Mouse (Mus musculus) embryonic facial prominence, embryonic 12.5 days (tissue): ENCODE results near the gene Gnai1. TPM values are rescaled to one million over a fixed set of nuclear protein-coding genes. Genes with fewer than 3 reads are reported as not detected.

ENCODE experiments used
- ATAC-seq: fragments of 200-750 bp; cut with Nextera tagmentation; 2 replicates; pipeline ENCODE4 v1.8.0; 2017; ENCODE audit not compliant: insufficient number of reproducible peaks, insufficient read depth, low FRiP score, low TSS enrichment
- H3K27ac ChIP-seq: fragments of 300-500 bp; sonication (generic); 2 replicates; pipeline ENCODE4 v1.5.1; 2016; ENCODE audit warnings: mild to moderate bottlenecking
- H3K27me3 ChIP-seq: fragments of 300-500 bp; sonication (generic); 2 replicates; pipeline ENCODE4 v1.6.1; 2016; ENCODE audit warnings: mild to moderate bottlenecking, moderate library complexity
- H3K36me3 ChIP-seq: fragments of 300-500 bp; sonication (generic); 2 replicates; pipeline ENCODE4 v1.6.1; 2016; ENCODE audit warnings: mild to moderate bottlenecking
- H3K4me1 ChIP-seq: fragments of 300-500 bp; sonication (generic); 2 replicates; pipeline ENCODE4 v1.6.1; 2016
- H3K4me2 ChIP-seq: fragments of 300-500 bp; sonication (generic); replicated peaks from 2 replicates; pipeline ENCODE4 v1.6.1; 2016; ENCODE audit warnings: mild to moderate bottlenecking, moderate library complexity
- H3K4me3 ChIP-seq: fragments of 300-500 bp; sonication (generic); 2 replicates; pipeline ENCODE4 v1.5.1; 2016; ENCODE audit warnings: mild to moderate bottlenecking
- H3K9ac ChIP-seq: fragments of 300-500 bp; sonication (generic); 2 replicates; pipeline ENCODE4 v1.6.1; 2016; ENCODE audit warnings: mild to moderate bottlenecking, moderate library complexity
- H3K9me3 ChIP-seq: fragments of 300-500 bp; sonication (generic); 2 replicates; pipeline ENCODE4 v1.6.1; 2016; ENCODE audit warnings: mild to moderate bottlenecking, moderate library complexity
- WGBS: fragments of 180-500 bp; shearing (Covaris S2); methylation state at CpG from one replicate; pipeline ENCODE4 v1.1.7; 2016; 5-methylcytosine and 5-hydroxymethylcytosine counted together
- polyA plus RNA-seq: library from polyadenylated mRNA; unstranded; fragments of >200 nt; fragmentation: Nextera tagmentation; extraction: Ambion mirVana; gene quantifications from 2 replicates; pipeline ENCODE4 v1.2.1, GENCODE M21; 2016

Gnai1 gene
- polyA plus RNA-seq, 1 experiment from 2014 or later = 20.7 TPM

DNA sequence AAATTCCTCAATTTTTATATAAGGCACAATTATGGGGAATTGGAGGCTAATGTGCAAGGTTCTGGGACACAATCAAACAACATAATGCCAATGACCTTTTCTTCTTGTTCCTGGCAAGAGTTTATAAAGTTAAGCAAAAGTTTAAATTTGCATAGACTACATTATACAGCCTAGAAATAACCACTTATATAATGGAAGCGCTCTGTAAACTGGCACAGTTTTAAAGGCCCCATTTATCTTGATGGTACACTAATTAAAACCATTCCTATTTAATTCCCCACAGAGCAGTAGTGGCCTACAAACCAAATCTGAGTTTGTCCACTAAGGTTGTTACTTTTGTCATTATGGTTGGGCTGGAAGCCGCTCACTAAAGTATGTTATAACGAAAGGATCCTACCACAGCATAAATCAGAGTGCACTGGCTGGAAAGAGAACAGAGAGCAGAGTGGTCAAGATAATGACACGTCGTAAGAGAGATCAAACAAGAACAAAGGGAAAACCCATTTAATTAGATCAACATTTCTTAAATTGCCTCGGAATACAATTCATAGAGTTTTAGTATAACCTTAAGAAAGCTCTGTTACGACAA lies 85.7 kb downstream of the Gnai1 start:
- Histone ChIP-seq H3K4me3 (no peak overlapping the region), H3K27me3 (no peaks in the 10 kb centered on the region), H3K4me1 (no peaks in the 10 kb centered on the region), H3K27ac (no peak overlapping the region), H3K9ac (no peak overlapping the region), H3K9me3 (no peaks in the 10 kb centered on the region), H3K36me3 (no peaks in the 10 kb centered on the region), H3K4me2 (no peak overlapping the region)
- no peak for ATAC-seq
- WGBS = 79% methylated on average over 7 of the region's 7 CpGs

- WGBS = 80% methylated on average over 11 of the region's 11 CpGs
- Histone ChIP-seq H3K4me1 (no peaks in the 10 kb centered on the region), H3K36me3 (no peaks in the 10 kb centered on the region), H3K27ac (no peak overlapping the region), H3K9ac (no peak overlapping the region), H3K9me3 (no peaks in the 10 kb centered on the region), H3K4me2 (no peak overlapping the region), H3K27me3 (no peaks in the 10 kb centered on the region), H3K4me3 (no peak overlapping the region)
- ATAC-seq = no peak
Measured at GRCm38 (mm10) chr5:18273291-18274284, 86.6 kb downstream of the Gnai1 start.

- no peaks in the 10 kb centered on the region for H3K4me1 ChIP-seq
- no peak overlapping the region for H3K9ac ChIP-seq
- H3K9me3 ChIP-seq = no peaks in the 10 kb centered on the region
- no peak for ATAC-seq
- H3K36me3 ChIP-seq = no peaks in the 10 kb centered on the region
- WGBS = 73% methylated on average over 5 of the region's 5 CpGs
- no peak overlapping the region for H3K4me3 ChIP-seq
- no peak overlapping the region for H3K27ac ChIP-seq
- H3K27me3 ChIP-seq = no peaks in the 10 kb centered on the region
- H3K4me2 ChIP-seq = no peak overlapping the region
Measured at GRCm38 (mm10) chr5:18250379-18251017, 109.7 kb downstream of the Gnai1 start.

DNA sequence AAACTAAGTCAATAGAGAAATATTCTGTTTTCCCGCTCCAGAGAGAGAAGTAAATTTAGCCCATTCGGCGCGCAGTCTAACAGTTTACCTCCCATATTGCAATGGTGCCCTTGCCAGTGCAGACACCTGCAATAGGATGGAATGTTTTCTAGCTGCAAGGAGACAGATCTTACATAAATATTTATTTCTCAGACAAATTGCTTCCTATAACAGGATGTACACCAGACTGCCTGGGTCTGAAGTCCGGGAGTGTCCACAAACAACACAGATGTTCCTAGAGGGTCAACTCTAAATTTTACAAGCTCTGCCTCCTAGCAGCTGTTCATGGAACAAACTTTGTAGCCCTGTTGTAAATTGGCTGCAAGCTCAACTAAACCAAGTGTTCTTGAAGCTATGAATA lies 111.0 kb downstream of the Gnai1 start:
- Histone ChIP-seq H3K4me3 (no peak overlapping the region), H3K9me3 (no peaks in the 10 kb centered on the region), H3K4me2 (no peak overlapping the region), H3K27me3 (no peaks in the 10 kb centered on the region), H3K4me1 (no peaks in the 10 kb centered on the region), H3K36me3 (no peaks in the 10 kb centered on the region), H3K9ac (no peak overlapping the region), H3K27ac (no peak overlapping the region)
- ATAC-seq = no peak
- WGBS = 84% methylated on average over 5 of the region's 5 CpGs

DNA sequence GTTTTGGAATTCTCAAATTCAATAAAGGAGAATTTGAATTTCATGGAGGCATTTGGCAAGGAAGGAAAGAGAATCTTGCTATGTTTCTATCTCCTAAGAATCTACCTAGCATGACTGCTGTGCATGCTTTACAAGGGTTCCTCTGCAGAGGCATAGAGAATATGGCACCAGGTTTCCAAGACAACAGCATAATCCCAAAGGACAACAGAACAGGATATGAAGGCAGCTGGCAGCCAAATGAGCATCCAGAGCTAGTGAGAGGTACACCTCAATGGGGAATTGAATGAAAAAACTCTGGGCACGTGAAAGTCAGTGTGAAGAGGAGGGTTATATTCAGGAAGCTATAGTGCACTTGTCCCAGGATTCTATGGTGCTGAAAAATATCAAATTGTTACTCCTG lies 130.8 kb downstream of the Gnai1 start:
- Histone ChIP-seq H3K36me3 (no peaks in the 10 kb centered on the region), H3K9ac (no peak overlapping the region), H3K4me2 (no peak overlapping the region), H3K27me3 (no peaks in the 10 kb centered on the region), H3K9me3 (no peaks in the 10 kb centered on the region), H3K4me1 (no peaks in the 10 kb centered on the region), H3K4me3 (no peak overlapping the region), H3K27ac (no peak overlapping the region)
- WGBS = 44% methylated on average over 1 of the region's 1 CpGs
- no peak for ATAC-seq

DNA sequence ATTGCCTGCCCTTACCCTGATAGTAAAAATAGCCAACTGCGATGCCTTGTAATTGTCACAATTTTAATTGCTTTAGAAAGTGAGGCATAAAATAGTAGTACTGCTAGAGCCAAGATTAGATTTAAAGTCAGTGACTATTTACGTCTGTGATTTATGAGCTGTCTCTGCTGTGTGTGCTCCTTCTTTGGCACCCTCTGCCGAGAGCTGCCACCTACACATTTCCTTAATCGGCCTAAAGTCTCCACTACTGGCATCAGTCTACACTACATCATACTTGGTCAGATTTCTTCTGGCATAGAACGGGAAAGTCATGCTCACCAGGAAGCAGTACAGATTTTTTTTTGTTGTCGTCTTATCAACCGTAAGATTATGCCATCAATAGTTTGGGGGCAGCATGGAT lies 131.3 kb downstream of the Gnai1 start:
- Histone ChIP-seq H3K9me3 (no peaks in the 10 kb centered on the region), H3K4me2 (no peak overlapping the region), H3K9ac (no peak overlapping the region), H3K4me1 (no peaks in the 10 kb centered on the region), H3K36me3 (no peaks in the 10 kb centered on the region), H3K27ac (no peak overlapping the region), H3K4me3 (no peak overlapping the region), H3K27me3 (no peaks in the 10 kb centered on the region)
- no peak for ATAC-seq
- 83% methylated on average over 7 of the region's 7 CpGs for WGBS

- no peak for ATAC-seq
- H3K27me3 ChIP-seq = no peaks in the 10 kb centered on the region
- H3K36me3 ChIP-seq = no peaks in the 10 kb centered on the region
- H3K4me1 ChIP-seq = no peaks in the 10 kb centered on the region
- H3K4me3 ChIP-seq = no peak overlapping the region
- no peak overlapping the region for H3K27ac ChIP-seq
- 48% methylated on average over 1 of the region's 1 CpGs for WGBS
- no peak overlapping the region for H3K4me2 ChIP-seq
- H3K9ac ChIP-seq = no peak overlapping the region
- no peaks in the 10 kb centered on the region for H3K9me3 ChIP-seq
Measured at GRCm38 (mm10) chr5:18220873-18221272, 139.3 kb downstream of the Gnai1 start.

DNA sequence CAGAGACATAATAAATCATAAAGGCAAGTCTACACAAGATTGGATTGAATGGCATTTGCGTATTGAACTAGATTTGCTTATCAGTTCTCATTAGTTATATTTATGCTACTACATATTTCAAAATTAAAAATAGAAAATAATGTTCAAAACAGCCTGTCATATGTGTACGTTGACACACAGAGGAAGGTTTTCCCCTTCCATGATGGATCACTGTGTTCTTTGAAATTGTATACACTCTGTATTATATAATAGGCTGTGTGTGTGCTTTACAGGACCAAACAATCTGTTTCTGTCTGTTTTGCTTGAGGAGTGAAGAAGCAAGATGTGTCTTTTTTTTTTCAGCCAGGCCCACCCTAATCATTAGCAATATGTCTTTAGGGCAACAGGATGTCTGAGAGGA lies 141.9 kb downstream of the Gnai1 start:
- H3K4me3 ChIP-seq = no peak overlapping the region
- no peak overlapping the region for H3K27ac ChIP-seq
- no peak overlapping the region for H3K9ac ChIP-seq
- H3K4me2 ChIP-seq = no peak overlapping the region
- H3K36me3 ChIP-seq = no peaks in the 10 kb centered on the region
- no peak for ATAC-seq
- 79% methylated on average over 2 of the region's 2 CpGs for WGBS
- H3K4me1 ChIP-seq = no peaks in the 10 kb centered on the region
- no peaks in the 10 kb centered on the region for H3K9me3 ChIP-seq
- H3K27me3 ChIP-seq = no peaks in the 10 kb centered on the region

DNA sequence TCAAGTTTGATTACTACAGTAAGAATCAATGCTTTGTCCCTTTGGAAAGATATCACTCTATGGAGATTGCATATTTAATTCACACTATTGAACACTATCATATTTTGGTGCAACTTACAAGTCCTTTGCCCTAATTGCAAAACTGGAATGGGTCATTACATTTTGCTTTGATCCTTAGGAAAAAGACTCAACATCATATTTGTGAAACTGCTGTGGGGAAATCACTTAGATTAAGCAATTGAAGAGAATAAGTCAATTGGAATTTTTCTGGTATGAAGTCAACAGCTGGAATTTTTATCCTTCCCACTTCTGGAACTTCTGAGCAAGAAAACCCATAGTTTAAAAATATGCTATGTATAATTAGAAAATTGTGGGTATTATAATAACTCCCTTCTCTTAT lies 142.3 kb downstream of the Gnai1 start:
- no peaks in the 10 kb centered on the region for H3K27me3 ChIP-seq
- H3K36me3 ChIP-seq = no peaks in the 10 kb centered on the region
- no peak overlapping the region for H3K4me2 ChIP-seq
- no peak for ATAC-seq
- H3K9me3 ChIP-seq = no peaks in the 10 kb centered on the region
- H3K27ac ChIP-seq = no peak overlapping the region
- H3K9ac ChIP-seq = no peak overlapping the region
- H3K4me3 ChIP-seq = no peak overlapping the region
- H3K4me1 ChIP-seq = no peaks in the 10 kb centered on the region
